Mouse (Mus musculus) bone marrow macrophage, adult 2 months (primary cell): Measurements from ENCODE around the gene Phf12. TPM values are rescaled to one million over a fixed set of nuclear protein-coding genes. Genes with fewer than 3 reads are reported as not detected.

Source experiments
- H3K27ac ChIP-seq: 2 replicates; pipeline ENCODE4 v1.5.1; 2012; ENCODE audit warnings: low read depth, low read length; ENCODE audit not compliant: insufficient read depth
- H3K4me1 ChIP-seq: 2 replicates; pipeline ENCODE4 v1.6.1; 2012; ENCODE audit warnings: low read length; ENCODE audit not compliant: control insufficient read depth, insufficient read depth
- H3K4me3 ChIP-seq: 2 replicates; pipeline ENCODE4 v1.5.1; 2012; ENCODE audit warnings: mild to moderate bottlenecking, low read length, moderate library complexity; ENCODE audit not compliant: insufficient read depth
- CTCF ChIP-seq: IDR thresholded peaks from 2 replicates; pipeline ENCODE4 v1.5.1; 2012; ENCODE audit warnings: low read depth, mild to moderate bottlenecking, low read length, moderate library complexity
- POLR2A ChIP-seq: IDR thresholded peaks from 2 replicates; pipeline ENCODE4 v1.6.1; 2012; ENCODE audit warnings: mild to moderate bottlenecking, low read depth, low read length, borderline replicate concordance
- polyA plus RNA-seq: library from polyadenylated mRNA; stranded (reverse); fragments of >200 nt; gene quantifications from 2 replicates; pipeline ENCODE4 v1.2.4, GENCODE M21; 2012; ENCODE audit not compliant: missing spikeins, insufficient read depth, insufficient read length

The Phf12 gene
- polyA plus RNA-seq, 1 experiment = 47.8 TPM

DNA sequence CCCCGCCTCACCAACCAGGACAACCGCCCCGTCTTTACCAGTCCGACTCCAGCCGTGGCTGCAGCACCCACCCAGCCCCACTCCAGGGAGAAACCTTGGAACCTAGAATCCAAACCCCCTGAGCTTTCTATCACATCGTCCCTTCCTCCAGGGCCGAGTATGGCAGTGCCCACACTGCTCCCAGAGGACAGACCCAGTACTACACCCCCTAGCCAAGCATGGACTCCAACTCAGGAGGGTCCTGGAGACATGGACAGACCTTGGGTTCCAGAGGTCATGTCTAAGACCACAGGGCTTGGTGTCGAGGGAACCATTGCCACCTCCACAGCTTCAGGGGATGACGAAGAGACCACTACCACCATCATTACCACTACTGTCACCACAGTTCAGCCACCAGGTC, 28.9 kb upstream of the Phf12 start:
- TF ChIP-seq POLR2A = no peak
- peak; percentile 40; the same call in 1 of the 2 replicates for TF ChIP-seq CTCF
- H3K4me3 ChIP-seq = no peak overlapping the region
- no peaks in the 10 kb centered on the region for H3K4me1 ChIP-seq
- no peak overlapping the region for H3K27ac ChIP-seq

- Histone ChIP-seq H3K27ac (no peak overlapping the region), H3K4me3 (no peak overlapping the region), H3K4me1 (no peaks in the 10 kb centered on the region)
- TF ChIP-seq CTCF (no peak), POLR2A (no peak)
These were observed 26.1 kb upstream of the Phf12 start for GRCm38 (mm10) chr11:77956428-77956827.

DNA sequence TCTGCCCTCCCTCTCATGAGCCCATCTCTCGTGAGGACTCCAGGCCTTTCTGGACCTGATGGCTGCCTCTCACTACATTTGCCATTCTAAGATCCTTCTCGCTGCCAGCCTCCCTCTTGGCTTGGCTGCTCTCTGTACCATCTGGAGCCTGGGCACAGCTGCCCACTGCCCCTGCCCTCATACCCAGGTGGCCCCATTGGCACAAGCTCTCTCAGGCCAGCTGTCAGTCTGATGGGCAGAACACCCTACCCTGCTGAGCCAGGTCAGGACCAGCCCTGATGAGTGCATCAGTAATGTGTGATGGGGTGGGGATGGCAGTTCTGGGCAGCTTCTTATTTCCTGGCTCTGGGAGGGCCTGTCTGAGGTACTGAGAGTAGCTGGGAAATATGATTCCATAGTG, 24.3 kb upstream of the Phf12 start:
- Histone ChIP-seq H3K27ac (no peak overlapping the region), H3K4me3 (no peak overlapping the region), H3K4me1 (no peaks in the 10 kb centered on the region)
- TF ChIP-seq CTCF (no peak), POLR2A (no peak)

DNA sequence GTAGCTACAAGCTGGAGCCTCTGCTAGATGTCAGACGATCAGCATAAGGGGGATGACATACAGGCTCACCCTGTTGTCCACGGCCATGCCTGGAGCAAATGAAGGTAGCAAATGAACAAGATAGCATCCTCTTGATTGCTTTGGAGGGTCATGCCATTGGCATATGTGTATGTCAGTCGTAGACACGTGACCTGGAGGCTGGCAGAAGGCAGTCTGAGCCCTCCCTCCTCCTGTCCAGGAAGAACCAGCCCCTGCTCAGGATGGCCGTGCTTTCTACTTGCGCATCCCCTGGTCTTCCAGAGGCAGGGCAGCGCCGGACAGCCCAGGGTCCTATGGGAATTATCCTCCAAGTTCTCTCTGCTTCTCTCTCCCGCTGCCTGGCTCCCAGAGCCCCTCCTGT, 23.6 kb upstream of the Phf12 start:
- no peak overlapping the region for H3K4me3 ChIP-seq
- no peaks in the 10 kb centered on the region for H3K4me1 ChIP-seq
- no peak overlapping the region for H3K27ac ChIP-seq
- TF ChIP-seq POLR2A (no peak), CTCF (no peak)

DNA sequence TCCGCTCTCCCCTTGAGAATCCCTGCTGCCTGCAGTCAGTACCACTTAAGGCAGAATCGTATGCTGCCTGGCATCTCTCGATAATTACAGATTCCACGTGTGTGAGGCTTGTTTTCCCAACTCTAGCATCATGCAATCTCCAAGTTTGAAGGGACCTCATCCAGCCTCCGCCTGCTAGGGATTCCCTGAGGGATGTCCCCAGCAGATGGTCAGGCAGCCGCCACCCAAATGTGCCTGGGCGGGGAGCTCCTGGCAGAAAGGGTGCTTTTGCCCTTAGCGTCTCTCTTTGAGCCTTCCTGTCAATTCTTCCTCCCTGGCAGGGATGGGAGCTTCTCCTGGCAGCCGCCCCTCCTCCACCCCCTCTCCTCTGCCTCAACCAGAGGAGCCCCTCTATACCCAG, 22.4 kb upstream of the Phf12 start:
- Histone ChIP-seq H3K4me1 (no peaks in the 10 kb centered on the region), H3K27ac (no peak overlapping the region), H3K4me3 (no peak overlapping the region)
- TF ChIP-seq CTCF (no peak), POLR2A (no peak)

GRCm38 (mm10) chr11:77960898-77961297, 21.7 kb upstream of the Phf12 start:
- TF ChIP-seq CTCF (no peak), POLR2A (no peak)
- H3K4me3 ChIP-seq = no peak overlapping the region
- H3K4me1 ChIP-seq = no peaks in the 10 kb centered on the region
- H3K27ac ChIP-seq = no peak overlapping the region

GRCm38 (mm10) chr11:77962946-77963345, 19.6 kb upstream of the Phf12 start:
- TF ChIP-seq POLR2A = no peak
- no peak for TF ChIP-seq CTCF

DNA sequence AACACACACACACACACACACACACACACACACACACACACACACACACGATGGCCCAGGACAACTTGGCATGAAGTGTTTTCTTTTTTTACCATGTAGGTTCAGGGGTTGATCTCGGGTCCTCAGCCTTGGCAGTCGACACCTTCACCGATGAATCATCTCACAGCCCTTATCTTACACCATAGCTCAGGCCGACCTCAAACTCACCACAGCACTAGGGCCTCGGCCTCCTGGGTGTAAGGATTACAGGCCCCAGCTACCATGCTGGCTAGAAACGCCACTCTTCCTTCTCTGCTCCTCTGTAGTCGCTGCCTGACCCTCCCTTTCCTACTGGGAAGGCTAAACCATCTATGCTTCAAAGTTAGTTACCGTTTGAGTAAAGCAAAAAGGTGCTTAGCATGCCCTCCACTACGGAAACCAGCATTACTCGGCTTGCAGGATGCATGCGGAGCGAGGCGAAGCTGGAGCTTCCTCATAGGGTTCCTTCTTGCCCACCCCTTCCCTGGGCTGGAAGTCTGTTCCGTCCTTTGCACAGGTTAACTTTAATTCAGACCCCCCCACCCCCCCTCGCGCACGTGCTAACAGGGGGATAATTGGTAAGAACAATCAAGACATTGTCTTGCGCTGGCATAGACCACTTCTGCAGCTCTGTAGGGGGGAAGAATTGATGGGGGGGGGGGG, 18.0 kb upstream of the Phf12 start:
- H3K4me3 ChIP-seq = no peak overlapping the region
- H3K4me1 ChIP-seq = no peaks in the 10 kb centered on the region
- no peak overlapping the region for H3K27ac ChIP-seq
- TF ChIP-seq CTCF = no peak
- no peak for TF ChIP-seq POLR2A

More at GRCm38 (mm10) chr11:77962946-77963345, 19.6 kb upstream of the Phf12 start:
- Histone ChIP-seq H3K27ac (no peak overlapping the region), H3K4me1 (no peaks in the 10 kb centered on the region), H3K4me3 (no peak overlapping the region)

DNA sequence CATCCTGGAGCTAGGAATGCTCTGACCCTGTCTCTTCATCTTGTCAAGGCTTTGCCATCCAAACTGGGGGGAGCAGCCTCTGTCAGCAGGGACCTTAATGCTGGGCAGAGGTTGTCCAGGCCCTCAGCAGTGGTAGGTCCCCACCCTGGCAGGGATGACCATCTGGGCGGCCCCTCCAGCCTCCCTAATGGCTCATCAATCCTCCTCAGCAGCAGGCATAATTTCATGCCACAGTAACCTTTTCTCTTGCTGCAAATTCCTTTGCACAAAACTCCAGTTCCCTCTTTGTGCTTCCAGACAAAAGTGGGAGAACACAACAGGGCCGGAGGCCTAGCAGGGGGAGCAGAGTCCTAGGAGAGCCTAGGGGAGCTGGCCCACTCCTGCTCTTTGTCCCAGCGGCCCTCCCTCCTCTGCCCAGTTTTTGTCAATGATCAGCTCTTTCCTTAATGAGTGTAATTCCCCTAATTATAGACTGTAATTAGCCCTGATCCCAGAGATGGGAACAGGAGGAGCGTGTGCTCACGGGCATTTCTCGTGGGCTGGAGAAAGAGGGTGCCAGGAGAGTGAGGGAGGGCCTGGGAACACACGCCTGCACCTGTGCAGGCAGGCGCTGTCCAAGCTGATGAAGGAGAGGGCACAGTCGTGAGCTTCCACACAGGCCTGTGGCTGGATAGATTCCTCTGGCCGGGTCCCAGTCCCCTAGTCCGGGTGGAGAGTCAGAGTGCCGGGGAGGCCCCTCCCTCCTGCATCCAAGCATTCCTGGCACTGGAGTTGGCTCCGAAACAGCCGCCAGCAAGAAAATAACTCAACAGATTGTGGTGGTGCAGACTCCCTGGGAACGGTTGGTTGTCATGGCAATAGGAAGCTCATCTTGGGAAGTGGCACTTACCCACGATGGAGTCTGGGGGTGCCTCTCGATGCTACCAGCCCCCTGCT, 17.2 kb upstream of the Phf12 start:
- no peak for TF ChIP-seq CTCF
- no peak for TF ChIP-seq POLR2A

GRCm38 (mm10) chr11:77966037-77966391, 16.5 kb upstream of the Phf12 start:
- TF ChIP-seq POLR2A (no peak), CTCF (no peak)

More for the DNA sequence above, 17.2 kb upstream of the Phf12 start:
- H3K27ac ChIP-seq = no peak overlapping the region
- H3K4me1 ChIP-seq = no peaks in the 10 kb centered on the region
- no peak overlapping the region for H3K4me3 ChIP-seq

More at GRCm38 (mm10) chr11:77966037-77966391, 16.5 kb upstream of the Phf12 start:
- H3K27ac ChIP-seq = no peak overlapping the region
- no peaks in the 10 kb centered on the region for H3K4me1 ChIP-seq
- H3K4me3 ChIP-seq = no peak overlapping the region
